Mouse (Mus musculus): Measurements from ENCODE around the gene Rbfox3. TPM values are rescaled to one million over a fixed set of nuclear protein-coding genes. Genes with fewer than 3 reads are reported as not detected.

Rbfox3 gene
- polyA plus RNA-seq, 1 experiment from 2014 or later: 54.9 TPM

GRCm38 (mm10) chr11:118908431-118908980, 2.9 kb downstream of the Rbfox3 start:
- peak; percentile 49 for ATAC-seq
- no peaks in the 10 kb centered on the region for H3K27me3 ChIP-seq (ENCODE audit: control insufficient read depth, insufficient read depth, low read depth, low read length)
- peak overlapping the region; percentile 89 for H3K27ac ChIP-seq (ENCODE audit: low read length)
- no peaks in the 10 kb centered on the region for H3K36me3 ChIP-seq (ENCODE audit: control insufficient read depth, insufficient read depth, low read length)
- WGBS: under 1% methylated on average over 47 of the region's 52 CpGs
- no peaks in the 10 kb centered on the region for H3K9me3 ChIP-seq (replicated peaks; ENCODE audit: control insufficient read depth, low read length, poor library complexity, severe bottlenecking)
- H3K4me1 ChIP-seq (ENCODE audit: control insufficient read depth, insufficient read depth, low read length): peaks cover 39% of the 10 kb centered on the region
- H3K4me3 ChIP-seq (ENCODE audit: low read depth, low read length): peak overlapping the region; percentile 90
- peak overlapping the region; percentile 95 for H3K4me2 ChIP-seq (ENCODE audit: low read length)
- H3K9ac ChIP-seq (ENCODE audit: low read depth, low read length): peak overlapping the region; percentile 88

DNA sequence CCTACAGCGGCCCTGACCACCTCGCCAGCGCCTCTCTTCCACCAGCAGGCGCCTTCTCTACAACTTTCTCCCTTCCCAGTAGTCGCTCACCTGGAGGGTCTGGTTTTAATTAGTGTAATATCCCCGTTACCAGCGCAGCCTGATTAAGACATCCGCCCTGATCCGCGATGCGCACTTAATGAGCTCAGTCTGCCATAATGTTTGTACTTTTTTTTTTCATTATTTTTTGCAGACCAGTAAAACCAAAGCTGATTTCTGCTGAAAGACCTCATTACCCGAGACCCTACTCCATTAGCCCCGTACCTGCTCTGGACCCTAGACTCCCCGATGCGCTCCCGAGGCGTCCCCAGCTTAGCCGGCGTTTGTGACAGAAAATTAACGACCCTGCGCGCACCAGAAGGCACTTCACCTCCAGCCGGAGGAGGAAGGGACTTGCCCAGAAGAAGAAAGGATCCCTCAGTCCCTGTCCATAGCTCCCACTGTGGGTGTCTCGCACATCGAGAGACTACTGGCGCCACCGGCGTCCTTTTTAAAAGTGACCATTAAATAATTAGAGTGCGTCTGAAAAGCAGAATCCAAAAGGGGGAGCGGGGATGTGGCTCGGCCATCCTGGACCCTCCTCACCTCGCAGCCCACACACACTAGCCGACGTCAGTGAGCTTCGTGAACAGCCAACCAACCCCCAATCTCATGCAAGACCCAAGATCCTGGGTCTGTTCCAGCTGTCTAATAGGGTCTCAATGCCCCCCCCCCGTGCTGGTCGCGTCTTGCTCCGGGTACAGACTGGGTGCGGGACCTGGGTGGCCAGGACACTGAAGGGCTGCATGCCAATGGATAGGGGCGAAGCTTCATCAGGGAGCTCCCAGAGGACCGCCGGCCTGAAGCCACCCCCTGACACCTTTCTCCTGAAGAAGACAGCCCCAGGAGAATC, 3.7 kb downstream of the Rbfox3 start:
- no peak for ATAC-seq
- peak overlapping the region; percentile 95 for H3K4me2 ChIP-seq (ENCODE audit: low read length)
- 1% methylated on average over 43 of the region's 43 CpGs for WGBS
- peak overlapping the region; percentile 89 for H3K27ac ChIP-seq (ENCODE audit: low read length)
- H3K9me3 ChIP-seq (replicated peaks; ENCODE audit: control insufficient read depth, low read length, poor library complexity, severe bottlenecking): no peaks in the 10 kb centered on the region
- H3K4me3 ChIP-seq (ENCODE audit: low read depth, low read length): peak overlapping the region; percentile 90
- H3K36me3 ChIP-seq (ENCODE audit: control insufficient read depth, insufficient read depth, low read length): no peaks in the 10 kb centered on the region
- no peaks in the 10 kb centered on the region for H3K27me3 ChIP-seq (ENCODE audit: control insufficient read depth, insufficient read depth, low read depth, low read length)
- peaks cover 39% of the 10 kb centered on the region for H3K4me1 ChIP-seq (ENCODE audit: control insufficient read depth, insufficient read depth, low read length)
- H3K9ac ChIP-seq (ENCODE audit: low read depth, low read length): peak overlapping the region; percentile 88

- Histone ChIP-seq H3K9me3 (replicated peaks; ENCODE audit: control insufficient read depth, low read length, poor library complexity, severe bottlenecking) (no peaks in the 10 kb centered on the region), H3K4me1 (ENCODE audit: control insufficient read depth, insufficient read depth, low read length) (peaks cover 39% of the 10 kb centered on the region), H3K9ac (ENCODE audit: low read depth, low read length) (peak overlapping the region; percentile 88), H3K4me3 (ENCODE audit: low read depth, low read length) (peak overlapping the region; percentile 90), H3K27me3 (ENCODE audit: control insufficient read depth, insufficient read depth, low read depth, low read length) (no peaks in the 10 kb centered on the region), H3K4me2 (ENCODE audit: low read length) (peak overlapping the region; percentile 95), H3K36me3 (ENCODE audit: control insufficient read depth, insufficient read depth, low read length) (no peaks in the 10 kb centered on the region), H3K27ac (ENCODE audit: low read length) (peak overlapping the region; percentile 89; the same call in 1 of the 2 replicates)
- no peak for ATAC-seq
- WGBS: 6% methylated on average over 23 of the region's 23 CpGs
Measured at GRCm38 (mm10) chr11:118906824-118907470, 4.5 kb downstream of the Rbfox3 start.

DNA sequence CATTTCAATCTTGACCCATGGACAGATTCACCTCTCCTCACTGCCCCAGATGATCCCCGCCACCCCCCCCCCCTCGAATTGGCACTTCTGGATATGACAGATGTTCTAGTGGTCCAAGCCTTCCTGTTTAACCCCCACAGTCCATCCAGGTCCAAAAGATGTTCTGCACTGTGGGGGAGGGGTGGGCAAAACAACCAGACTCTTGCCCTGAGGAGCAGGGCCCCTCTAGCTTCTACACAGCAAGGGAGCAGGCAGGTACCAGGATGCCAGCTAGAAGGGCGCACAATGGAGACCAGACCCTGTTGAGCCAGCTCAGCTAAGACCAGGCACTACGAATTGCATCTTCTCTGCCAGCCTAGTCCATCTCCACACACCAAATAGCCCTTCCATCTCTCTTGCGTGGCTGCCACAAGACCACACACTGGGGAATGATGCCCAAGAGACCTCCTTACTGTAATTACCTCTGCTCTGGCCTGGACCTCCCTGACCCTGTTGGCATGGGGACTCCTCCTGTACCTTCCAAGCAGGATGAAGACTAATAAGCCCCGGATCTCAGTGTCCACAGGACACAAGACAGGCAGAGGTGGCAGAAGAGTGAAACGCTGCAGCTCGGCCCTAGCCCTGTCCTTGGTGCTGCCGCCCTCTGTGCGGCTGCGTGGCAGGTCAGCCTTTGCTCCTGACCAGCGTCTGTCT, 5.1 kb downstream of the Rbfox3 start:
- H3K27me3 ChIP-seq (ENCODE audit: control insufficient read depth, insufficient read depth, low read depth, low read length): no peaks in the 10 kb centered on the region
- peaks cover 38% of the 10 kb centered on the region for H3K4me1 ChIP-seq (ENCODE audit: control insufficient read depth, insufficient read depth, low read length)
- 0 out of 2 replicates have a peak overlapping the region, but pooled peaks have one; percentile 13 for H3K27ac ChIP-seq (ENCODE audit: low read length)
- peak overlapping the region; percentile 88 for H3K9ac ChIP-seq (ENCODE audit: low read depth, low read length)
- H3K36me3 ChIP-seq (ENCODE audit: control insufficient read depth, insufficient read depth, low read length): no peaks in the 10 kb centered on the region
- H3K4me3 ChIP-seq (ENCODE audit: low read depth, low read length): peak overlapping the region; percentile 90
- no peak for ATAC-seq
- 30% methylated on average over 12 of the region's 12 CpGs for WGBS
- no peaks in the 10 kb centered on the region for H3K9me3 ChIP-seq (replicated peaks; ENCODE audit: control insufficient read depth, low read length, poor library complexity, severe bottlenecking)
- peak overlapping the region; percentile 95 for H3K4me2 ChIP-seq (ENCODE audit: low read length)

DNA sequence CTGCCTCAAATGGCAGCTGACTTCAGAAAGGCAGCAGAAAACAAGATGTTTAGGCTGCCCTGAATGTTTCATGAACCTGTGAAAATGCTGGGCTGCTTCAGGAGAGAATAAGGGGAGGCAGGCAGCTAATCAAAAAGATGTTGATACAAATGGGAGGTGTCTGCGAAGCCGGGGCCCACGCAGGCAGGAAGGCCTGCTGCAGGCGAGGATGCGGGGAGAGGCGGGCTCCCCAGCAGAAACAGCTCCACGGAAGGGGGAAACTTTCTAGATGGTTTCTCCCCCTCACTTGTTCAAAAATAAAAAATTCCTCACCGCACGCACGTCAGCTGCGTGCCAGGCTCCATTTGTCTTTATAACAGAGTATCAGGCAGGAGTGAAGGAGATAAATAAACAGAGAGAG, 5.7 kb downstream of the Rbfox3 start:
- Histone ChIP-seq H3K27me3 (ENCODE audit: control insufficient read depth, insufficient read depth, low read depth, low read length) (no peaks in the 10 kb centered on the region), H3K4me1 (ENCODE audit: control insufficient read depth, insufficient read depth, low read length) (peaks cover 34% of the 10 kb centered on the region), H3K9me3 (replicated peaks; ENCODE audit: control insufficient read depth, low read length, poor library complexity, severe bottlenecking) (no peaks in the 10 kb centered on the region), H3K4me2 (ENCODE audit: low read length) (peak overlapping the region; percentile 95), H3K4me3 (ENCODE audit: low read depth, low read length) (no peak overlapping the region), H3K36me3 (ENCODE audit: control insufficient read depth, insufficient read depth, low read length) (no peaks in the 10 kb centered on the region), H3K9ac (ENCODE audit: low read depth, low read length) (peak overlapping the region; percentile 11; the same call in 1 of the 2 replicates), H3K27ac (ENCODE audit: low read length) (peak overlapping the region; percentile 26; the same call in 1 of the 2 replicates)
- ATAC-seq: no peak
- WGBS: 42% methylated on average over 11 of the region's 11 CpGs

- Histone ChIP-seq H3K27me3 (ENCODE audit: control insufficient read depth, insufficient read depth, low read depth, low read length) (no peaks in the 10 kb centered on the region), H3K4me3 (ENCODE audit: low read depth, low read length) (no peak overlapping the region), H3K4me2 (ENCODE audit: low read length) (no peak overlapping the region), H3K27ac (ENCODE audit: low read length) (no peak overlapping the region), H3K9me3 (replicated peaks; ENCODE audit: control insufficient read depth, low read length, poor library complexity, severe bottlenecking) (no peaks in the 10 kb centered on the region), H3K9ac (ENCODE audit: low read depth, low read length) (no peak overlapping the region), H3K36me3 (ENCODE audit: control insufficient read depth, insufficient read depth, low read length) (no peaks in the 10 kb centered on the region), H3K4me1 (ENCODE audit: control insufficient read depth, insufficient read depth, low read length) (peaks cover 31% of the 10 kb centered on the region)
- 88% methylated on average over 6 of the region's 6 CpGs for WGBS
- no peak for ATAC-seq
Measured at GRCm38 (mm10) chr11:118904253-118904652, 7.1 kb downstream of the Rbfox3 start.

DNA sequence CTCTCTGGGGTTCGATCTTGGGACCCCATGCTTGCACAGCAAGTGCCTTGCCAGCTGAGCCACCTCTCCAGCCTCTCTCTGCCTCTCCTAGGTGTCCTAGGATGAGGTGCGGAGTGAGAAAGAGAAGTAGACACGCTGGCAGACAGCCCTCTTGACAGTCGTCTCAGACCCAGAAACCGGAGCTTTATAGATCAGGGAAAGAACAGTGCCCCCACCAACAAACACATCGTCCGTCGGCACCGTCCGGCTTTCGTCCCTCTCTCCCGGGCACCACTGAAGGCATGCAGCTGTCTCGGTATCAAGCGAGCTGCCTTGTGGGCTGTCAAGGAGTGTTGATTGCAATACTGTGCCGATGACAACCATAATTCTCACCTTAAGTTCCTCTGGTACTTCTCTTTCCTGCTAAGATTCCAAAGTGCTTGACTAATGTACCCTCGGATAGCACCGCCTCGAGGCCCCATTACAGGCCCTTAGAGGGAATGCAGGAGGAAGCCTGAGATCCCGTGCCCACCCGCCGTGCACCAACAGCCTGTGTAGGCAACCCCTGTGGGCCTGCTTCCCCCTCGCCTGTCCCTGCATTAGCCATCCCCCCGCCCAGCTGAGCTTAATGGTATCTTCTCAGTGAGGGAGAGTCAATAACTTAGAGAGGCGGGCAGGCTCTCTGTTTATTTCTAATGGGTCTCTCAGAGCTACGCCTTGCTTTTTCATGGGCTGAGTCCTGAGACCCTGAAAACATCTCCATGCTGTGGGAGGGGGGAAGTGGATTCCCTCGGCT, 11.4 kb downstream of the Rbfox3 start:
- no peak overlapping the region for H3K4me3 ChIP-seq (ENCODE audit: low read depth, low read length)
- no peaks in the 10 kb centered on the region for H3K36me3 ChIP-seq (ENCODE audit: control insufficient read depth, insufficient read depth, low read length)
- no peak overlapping the region for H3K27ac ChIP-seq (ENCODE audit: low read length)
- no peak overlapping the region for H3K4me2 ChIP-seq (ENCODE audit: low read length)
- H3K9me3 ChIP-seq (replicated peaks; ENCODE audit: control insufficient read depth, low read length, poor library complexity, severe bottlenecking): no peaks in the 10 kb centered on the region
- peaks cover 37% of the 10 kb centered on the region for H3K4me1 ChIP-seq (ENCODE audit: control insufficient read depth, insufficient read depth, low read length)
- ATAC-seq: no peak
- H3K9ac ChIP-seq (ENCODE audit: low read depth, low read length): no peak overlapping the region
- 62% methylated on average over 26 of the region's 26 CpGs for WGBS
- no peaks in the 10 kb centered on the region for H3K27me3 ChIP-seq (ENCODE audit: control insufficient read depth, insufficient read depth, low read depth, low read length)

DNA sequence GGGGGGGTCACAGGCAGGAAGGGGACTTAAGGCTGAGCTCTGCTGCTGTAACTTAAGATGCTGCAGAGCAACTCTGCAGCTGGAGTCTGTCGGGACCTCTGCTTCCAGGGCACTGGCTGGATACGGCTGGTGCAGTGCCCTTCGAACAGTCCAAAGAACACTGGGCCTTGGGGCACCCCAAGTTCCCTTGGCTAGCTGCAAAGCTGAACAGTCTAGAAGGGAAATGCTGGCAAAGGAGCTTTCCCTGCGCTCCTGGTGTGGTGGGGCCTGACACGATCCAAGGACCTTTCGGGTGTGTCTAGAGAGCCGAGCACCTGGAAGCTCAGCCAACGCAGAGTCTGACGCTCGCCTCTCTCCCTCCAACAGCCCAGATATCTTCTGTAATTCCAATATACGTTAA, 12.8 kb downstream of the Rbfox3 start:
- H3K9ac ChIP-seq (ENCODE audit: low read depth, low read length): no peak overlapping the region
- ATAC-seq: no peak
- no peaks in the 10 kb centered on the region for H3K9me3 ChIP-seq (replicated peaks; ENCODE audit: control insufficient read depth, low read length, poor library complexity, severe bottlenecking)
- no peaks in the 10 kb centered on the region for H3K36me3 ChIP-seq (ENCODE audit: control insufficient read depth, insufficient read depth, low read length)
- H3K27me3 ChIP-seq (ENCODE audit: control insufficient read depth, insufficient read depth, low read depth, low read length): no peaks in the 10 kb centered on the region
- H3K4me1 ChIP-seq (ENCODE audit: control insufficient read depth, insufficient read depth, low read length): peaks cover 33% of the 10 kb centered on the region
- H3K4me3 ChIP-seq (ENCODE audit: low read depth, low read length): no peak overlapping the region
- WGBS: 73% methylated on average over 11 of the region's 11 CpGs
- H3K4me2 ChIP-seq (ENCODE audit: low read length): no peak overlapping the region
- no peak overlapping the region for H3K27ac ChIP-seq (ENCODE audit: low read length)
